Mouse (Mus musculus) ES-Bruce4 (cell line): ENCODE measurements around the gene Pym1. TPM values are rescaled to one million over a fixed set of nuclear protein-coding genes. Genes with fewer than 3 reads are reported as not detected.

Source experiments
- H3K27ac ChIP-seq: 2 replicates; pipeline ENCODE4 v1.5.1; 2012; ENCODE audit warnings: low read length, inconsistent platforms; ENCODE audit not compliant: insufficient read depth
- H3K27me3 ChIP-seq: 2 replicates; pipeline ENCODE4 v1.6.1; 2012; ENCODE audit warnings: mild to moderate bottlenecking, low read length, inconsistent platforms; ENCODE audit not compliant: control insufficient read depth, poor library complexity, insufficient read depth, severe bottlenecking
- H3K36me3 ChIP-seq: 2 replicates; pipeline ENCODE4 v1.6.1; 2012; ENCODE audit warnings: inconsistent platforms, mild to moderate bottlenecking, low read length, moderate library complexity; ENCODE audit not compliant: control insufficient read depth, poor library complexity, insufficient read depth, severe bottlenecking
- H3K4me1 ChIP-seq: one replicate; pipeline ENCODE4 v1.8.1; 2011; ENCODE audit warnings: low read length; ENCODE audit not compliant: control insufficient read depth, insufficient read depth
- H3K4me3 ChIP-seq: 2 replicates; pipeline ENCODE4 v1.5.1; 2011; ENCODE audit warnings: low read depth, mild to moderate bottlenecking, low read length
- H3K9ac ChIP-seq: 2 replicates; pipeline ENCODE4 v1.6.1; 2012; ENCODE audit warnings: low read depth, mild to moderate bottlenecking, inconsistent platforms; ENCODE audit not compliant: poor library complexity, severe bottlenecking
- H3K9me3 ChIP-seq: replicated peaks from 2 replicates; pipeline ENCODE4 v1.6.1; 2012; ENCODE audit warnings: mild to moderate bottlenecking, low read length, inconsistent platforms; ENCODE audit not compliant: control insufficient read depth, poor library complexity, insufficient read depth, severe bottlenecking
- CTCF ChIP-seq: IDR thresholded peaks from one replicate; pipeline ENCODE4 v1.8.1; 2011; ENCODE audit warnings: low read depth, low read length
- EP300 ChIP-seq: IDR thresholded peaks from 2 replicates; pipeline ENCODE4 v1.6.1; 2011; ENCODE audit warnings: low read depth, low read length; ENCODE audit not compliant: insufficient read depth
- POLR2A ChIP-seq: IDR thresholded peaks from one replicate; pipeline ENCODE4 v1.8.1; 2011; ENCODE audit warnings: low read length; ENCODE audit not compliant: insufficient read depth
- polyA plus RNA-seq: library from polyadenylated mRNA; stranded (reverse); fragments of >200 nt; gene quantifications from 2 replicates; pipeline ENCODE4 v1.2.4, GENCODE M21; 2011; ENCODE audit warnings: low read depth; ENCODE audit not compliant: missing spikeins, insufficient read depth, insufficient read length

Gene Pym1
- polyA plus RNA-seq, 1 experiment = 53.8 TPM

DNA sequence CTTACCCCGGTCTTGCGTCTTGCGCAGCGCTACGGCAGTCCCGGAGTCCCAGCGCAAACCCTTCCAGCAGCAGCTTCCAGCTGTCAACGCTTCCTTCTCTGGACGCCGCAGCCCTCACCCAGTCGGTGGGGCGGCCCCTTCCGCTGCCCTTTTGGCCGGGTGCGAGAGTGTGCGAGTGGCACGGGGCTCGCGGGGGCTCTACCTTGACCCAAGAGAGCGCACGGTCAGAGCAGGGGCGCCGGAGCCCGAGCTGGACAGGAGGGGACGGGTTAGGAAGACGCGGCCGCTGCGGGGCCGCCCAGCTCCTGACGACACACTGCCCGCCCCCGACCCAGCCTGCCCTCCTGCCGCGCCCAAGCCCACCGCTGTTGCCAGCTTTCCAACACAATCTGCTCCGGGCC is 3.9 kb upstream of the Pym1 start:
- no peaks in the 10 kb centered on the region for H3K27me3 ChIP-seq
- peak overlapping the region; percentile 83 for H3K9ac ChIP-seq
- H3K27ac ChIP-seq = no peak overlapping the region

DNA sequence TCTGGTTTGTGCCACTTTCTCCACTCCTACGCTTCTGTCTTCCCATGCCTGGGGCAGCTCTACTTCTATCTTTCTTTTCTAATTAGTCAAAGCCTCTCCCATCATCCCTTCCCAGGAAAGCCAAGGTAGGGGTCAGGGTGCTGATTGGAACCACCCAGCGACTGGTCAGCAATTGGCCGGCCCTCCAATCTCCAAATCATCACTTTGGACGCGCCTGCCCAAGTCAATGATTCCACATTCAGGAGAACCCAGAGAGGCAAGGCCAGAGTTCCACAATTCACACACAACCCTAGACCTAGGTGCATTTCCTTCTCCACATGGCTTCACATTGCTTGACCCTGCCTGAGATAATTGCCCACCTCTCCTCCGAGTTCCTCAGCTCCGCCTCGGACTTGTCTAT is 3.5 kb upstream of the Pym1 start:
- Histone ChIP-seq H3K27me3 (no peaks in the 10 kb centered on the region), H3K9me3 (no peaks in the 10 kb centered on the region), H3K4me3 (peak overlapping the region; percentile 88), H3K27ac (peak overlapping the region; percentile 52; the same call in 1 of the 2 replicates), H3K36me3 (no peaks in the 10 kb centered on the region), H3K4me1 (no peaks in the 10 kb centered on the region), H3K9ac (peak overlapping the region; percentile 83)
- TF ChIP-seq POLR2A (no peak), EP300 (no peak), CTCF (no peak)

More for the DNA sequence above, 3.9 kb upstream of the Pym1 start:
- H3K4me3 ChIP-seq = peak overlapping the region; percentile 88
- no peaks in the 10 kb centered on the region for H3K4me1 ChIP-seq
- TF ChIP-seq CTCF (no peak), EP300 (no peak), POLR2A (no peak)
- no peaks in the 10 kb centered on the region for H3K36me3 ChIP-seq
- no peaks in the 10 kb centered on the region for H3K9me3 ChIP-seq

DNA sequence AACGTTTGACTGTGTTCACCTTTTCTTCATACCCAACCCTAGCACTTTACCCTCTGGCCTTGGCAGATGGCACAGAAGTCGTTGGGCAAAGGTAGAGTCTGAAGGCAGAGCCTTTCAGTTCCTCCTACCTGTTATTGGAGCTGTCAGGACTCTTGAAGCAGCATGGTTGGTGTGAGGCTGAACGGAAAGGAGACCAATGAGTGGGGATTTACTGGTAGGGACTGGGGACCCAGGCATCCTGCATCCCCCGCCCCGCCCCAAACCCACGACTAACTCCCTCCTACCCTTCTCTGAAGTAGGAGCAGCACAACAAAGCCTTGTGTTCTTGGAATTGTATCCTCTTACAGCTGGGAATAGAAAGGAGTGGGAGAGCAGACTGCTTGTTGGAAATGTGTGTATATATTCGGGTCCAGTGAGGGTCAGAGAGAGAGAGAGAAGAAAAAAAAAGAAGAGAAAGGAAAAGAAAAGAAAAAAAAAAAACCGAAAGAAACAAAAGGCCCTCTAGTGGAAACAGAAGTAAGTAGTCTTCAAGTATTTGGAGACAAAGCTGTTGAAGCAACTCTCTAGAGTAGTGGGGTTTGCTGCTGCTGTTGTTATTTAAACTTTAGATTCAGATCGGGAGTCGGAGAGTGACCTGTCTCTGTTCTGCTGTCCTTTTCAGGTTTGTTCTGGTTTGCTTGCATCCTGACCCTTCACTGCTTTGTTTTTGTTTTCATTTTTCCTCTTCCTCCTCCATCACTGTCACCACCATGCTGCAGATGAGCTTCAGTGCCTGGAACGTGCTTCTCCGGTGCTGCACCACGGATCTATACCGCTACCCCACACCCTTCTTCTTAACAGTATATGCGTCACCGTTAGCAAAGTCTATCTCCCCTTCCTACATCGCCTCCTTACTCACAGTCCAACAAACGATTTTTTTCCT is 2.7 kb upstream of the Pym1 start, which contains the start of gene Dgka:
TSS of gene Dgka (minus strand) at position 176 of the 922 bp plus-strand sequence.
- H3K4me3 ChIP-seq = peak within 1 kb of the TSS; percentile 88
- peak within 1 kb of the TSS; percentile 52 for H3K27ac ChIP-seq
- H3K9me3 ChIP-seq = no peaks in the 10 kb centered on the region
- H3K4me1 ChIP-seq = peaks cover 1% of the 10 kb centered on the region
- no peaks in the 10 kb centered on the region for H3K36me3 ChIP-seq
- peak within 1 kb of the TSS; percentile 83 for H3K9ac ChIP-seq
- H3K27me3 ChIP-seq = no peaks in the 10 kb centered on the region
- no peak for TF ChIP-seq EP300
- TF ChIP-seq CTCF = no peak
- no peak for TF ChIP-seq POLR2A

DNA sequence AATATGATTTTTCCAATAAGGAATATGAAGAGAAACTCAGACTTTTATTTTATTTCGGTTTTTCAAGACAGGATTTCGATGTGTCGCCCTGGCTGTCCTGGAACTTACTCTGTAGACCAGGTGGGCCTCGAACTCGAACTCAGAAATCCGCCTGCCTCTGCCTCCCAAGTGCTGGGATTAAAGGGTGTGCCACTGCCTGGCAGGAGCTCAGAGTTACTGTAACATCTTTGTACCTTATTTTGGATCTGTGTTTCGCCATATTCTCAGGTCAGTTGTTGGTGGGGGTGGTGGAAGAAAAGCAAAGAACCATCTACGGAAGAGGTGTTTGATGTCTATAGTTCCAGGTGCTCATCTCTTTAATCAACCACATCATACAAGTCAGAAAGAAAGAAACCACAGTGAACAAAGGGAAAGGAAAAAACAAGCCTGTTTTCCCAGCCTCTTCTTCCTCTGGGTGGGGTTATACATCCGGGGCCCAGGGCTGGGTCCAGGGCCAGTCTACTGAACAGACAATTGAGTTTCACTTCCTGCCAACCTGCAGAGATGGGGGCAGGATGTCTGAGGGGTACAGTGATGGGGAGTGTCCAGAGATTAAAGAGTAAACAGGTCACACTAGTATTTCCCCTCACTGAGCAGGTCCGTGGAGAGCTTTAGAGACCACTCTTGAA is 1.6 kb upstream of the Pym1 start:
- Histone ChIP-seq H3K4me1 (peaks cover 1% of the 10 kb centered on the region), H3K4me3 (no peak overlapping the region), H3K9me3 (no peaks in the 10 kb centered on the region), H3K36me3 (no peaks in the 10 kb centered on the region), H3K27me3 (no peaks in the 10 kb centered on the region), H3K27ac (peak overlapping the region; percentile 97), H3K9ac (no peak overlapping the region)
- TF ChIP-seq CTCF (no peak), EP300 (no peak), POLR2A (no peak)

DNA sequence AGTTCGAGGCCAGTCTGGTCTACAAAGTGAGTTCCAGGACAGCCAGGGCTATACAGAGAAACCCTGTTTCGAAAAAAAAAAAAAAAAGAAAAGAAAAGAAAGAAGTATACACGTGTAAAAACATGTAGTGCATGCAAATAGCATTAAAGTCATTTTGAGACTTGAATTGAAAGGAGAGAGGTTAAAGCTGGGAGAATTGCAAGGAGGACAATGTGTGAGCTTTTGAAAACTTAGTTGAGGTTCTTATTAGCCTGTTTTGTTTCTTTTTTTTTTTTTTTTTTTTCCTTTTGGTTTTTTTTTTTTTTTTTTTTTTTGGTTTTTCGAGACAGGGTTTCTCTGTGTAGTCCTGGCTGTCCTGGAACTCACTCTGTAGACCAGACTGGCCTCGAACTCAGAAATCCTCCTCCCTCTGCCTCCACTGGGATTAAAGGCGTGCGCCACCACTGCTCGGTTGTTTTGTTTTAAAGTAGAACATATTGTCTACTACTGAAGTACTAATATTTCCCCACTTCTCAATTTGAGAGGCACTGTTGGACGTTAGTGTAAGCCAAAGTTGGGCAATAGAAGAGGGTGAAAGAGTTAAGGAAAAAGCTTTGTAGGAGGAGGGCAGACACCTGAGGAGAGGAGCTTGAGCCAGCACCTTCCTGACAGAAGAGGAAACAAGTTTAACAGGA is 580 bp upstream of the Pym1 start:
- Histone ChIP-seq H3K9ac (peak overlapping the region; percentile 97), H3K4me3 (peak overlapping the region; percentile 98), H3K27me3 (no peaks in the 10 kb centered on the region), H3K36me3 (no peaks in the 10 kb centered on the region; the same call in 1 of the 2 replicates), H3K9me3 (no peaks in the 10 kb centered on the region), H3K27ac (peak overlapping the region; percentile 97), H3K4me1 (peaks cover 1% of the 10 kb centered on the region)
- TF ChIP-seq POLR2A (no peak), EP300 (no peak), CTCF (no peak)
